Mouse (Mus musculus): ENCODE results near the gene Frem1. TPM values are rescaled to one million over a fixed set of nuclear protein-coding genes. Genes with fewer than 3 reads are reported as not detected.

Gene Frem1
- polyA plus RNA-seq, 1 experiment = 0.19 TPM

DNA sequence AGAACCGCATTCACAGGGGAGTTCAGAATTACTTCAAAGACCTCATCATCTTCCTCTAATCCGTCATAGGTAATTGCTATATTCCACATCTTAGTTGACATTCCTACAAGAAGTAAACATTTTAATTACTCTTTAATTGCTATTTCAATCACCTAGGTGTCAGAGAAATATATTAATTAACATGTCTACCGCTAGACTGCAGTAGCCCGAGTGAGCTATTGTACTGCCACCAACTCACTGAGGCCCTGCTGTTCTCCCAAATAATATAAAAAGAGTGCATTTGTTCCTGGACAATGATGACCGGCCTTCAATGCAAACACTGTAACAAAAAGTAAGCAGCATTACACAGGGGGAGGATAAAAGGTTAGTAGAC lies 135.5 kb downstream of the Frem1 start:
- Histone ChIP-seq H3K36me3 (ENCODE audit: control insufficient read depth, insufficient read depth, low read length) (no peaks in the 10 kb centered on the region), H3K4me3 (ENCODE audit: control insufficient read depth, insufficient read depth, low read length) (no peak overlapping the region), H3K4me1 (replicated peaks; ENCODE audit: control insufficient read depth, insufficient read depth, low read length) (no peaks in the 10 kb centered on the region), H3K27ac (ENCODE audit: control insufficient read depth, insufficient read depth, low read length) (no peak overlapping the region), H3K27me3 (ENCODE audit: control insufficient read depth, insufficient read depth, low read length) (no peaks in the 10 kb centered on the region)
- DNase-seq = no peak
- WGBS = 93% methylated on average over 5 of the region's 5 CpGs
- no peak for TF ChIP-seq POLR2A (IDR thresholded peaks at IDR 0.05; ENCODE audit: control insufficient read depth, extremely low read depth, insufficient read depth, low read length, poor library complexity)
- TF ChIP-seq CTCF (IDR thresholded peaks at IDR 0.05; ENCODE audit: borderline replicate concordance, control insufficient read depth, extremely low read depth, insufficient read depth, low read length, poor library complexity) = no peak

DNA sequence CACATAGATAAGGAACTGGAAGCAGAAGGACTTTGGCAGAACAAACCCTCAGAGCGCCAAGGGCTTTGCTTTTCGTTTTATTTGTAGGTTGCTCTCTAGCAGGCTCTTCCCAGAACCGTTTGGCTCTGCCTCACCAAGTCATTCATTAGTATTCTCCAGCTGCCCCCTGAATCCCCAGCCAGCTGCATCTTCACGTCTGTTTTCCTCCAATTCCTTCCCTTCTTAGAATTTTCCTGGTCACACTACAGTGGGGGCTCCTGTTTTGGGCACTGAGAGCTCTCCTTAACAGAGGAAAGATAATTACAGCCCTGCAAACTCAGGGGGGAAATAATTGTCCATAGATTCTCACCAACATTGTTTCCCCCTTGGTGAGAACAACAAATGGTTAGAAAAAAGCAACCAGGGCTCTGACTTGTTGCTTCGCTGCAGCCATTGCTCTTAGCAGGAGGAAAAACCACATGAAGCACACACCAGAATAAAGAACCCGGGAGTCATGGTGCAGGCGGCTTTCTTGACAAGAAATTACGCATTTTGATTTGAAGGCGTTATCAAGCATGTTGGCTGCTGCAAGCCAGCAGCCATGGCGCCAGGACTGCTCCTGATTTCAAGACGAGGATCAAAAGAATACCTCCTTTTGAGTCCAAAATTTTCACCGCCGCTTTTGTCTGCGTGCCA lies 136.0 kb downstream of the Frem1 start:
- TF ChIP-seq POLR2A (IDR thresholded peaks at IDR 0.05; ENCODE audit: control insufficient read depth, extremely low read depth, insufficient read depth, low read length, poor library complexity) (no peak), CTCF (IDR thresholded peaks at IDR 0.05; ENCODE audit: borderline replicate concordance, control insufficient read depth, extremely low read depth, insufficient read depth, low read length, poor library complexity) (no peak)
- 79% methylated on average over 14 of the region's 14 CpGs for WGBS
- no peak for DNase-seq
- H3K27me3 ChIP-seq (ENCODE audit: control insufficient read depth, insufficient read depth, low read length) = no peaks in the 10 kb centered on the region
- no peaks in the 10 kb centered on the region for H3K4me1 ChIP-seq (replicated peaks; ENCODE audit: control insufficient read depth, insufficient read depth, low read length)
- H3K36me3 ChIP-seq (ENCODE audit: control insufficient read depth, insufficient read depth, low read length) = no peaks in the 10 kb centered on the region
- H3K4me3 ChIP-seq (ENCODE audit: control insufficient read depth, insufficient read depth, low read length) = no peak overlapping the region
- no peak overlapping the region for H3K27ac ChIP-seq (ENCODE audit: control insufficient read depth, insufficient read depth, low read length)

DNA sequence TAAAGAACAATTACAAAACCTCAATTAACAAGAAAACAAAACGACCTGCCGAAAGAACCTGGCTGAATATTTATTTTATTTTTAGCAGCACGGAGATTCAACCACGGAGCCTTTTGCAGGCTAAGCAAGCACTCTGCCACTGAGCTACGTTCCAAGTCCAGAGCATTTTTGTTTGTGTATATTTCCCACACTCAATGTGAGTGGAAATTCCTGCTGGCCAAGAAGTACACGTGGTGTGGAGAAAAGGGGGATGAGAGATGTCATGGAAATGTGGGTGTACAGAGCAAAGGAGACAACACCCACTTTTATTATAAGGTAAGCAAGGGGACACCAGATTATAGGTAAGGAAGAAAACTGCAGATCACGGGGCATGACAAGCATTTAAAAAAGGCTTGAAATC lies 136.6 kb downstream of the Frem1 start:
- TF ChIP-seq POLR2A (IDR thresholded peaks at IDR 0.05; ENCODE audit: control insufficient read depth, extremely low read depth, insufficient read depth, low read length, poor library complexity) (no peak), CTCF (IDR thresholded peaks at IDR 0.05; ENCODE audit: borderline replicate concordance, control insufficient read depth, extremely low read depth, insufficient read depth, low read length, poor library complexity) (no peak)
- WGBS = 84% methylated on average over 7 of the region's 7 CpGs
- H3K27ac ChIP-seq (ENCODE audit: control insufficient read depth, insufficient read depth, low read length) = no peak overlapping the region
- no peaks in the 10 kb centered on the region for H3K4me1 ChIP-seq (replicated peaks; ENCODE audit: control insufficient read depth, insufficient read depth, low read length)
- no peaks in the 10 kb centered on the region for H3K27me3 ChIP-seq (ENCODE audit: control insufficient read depth, insufficient read depth, low read length)
- DNase-seq = no peak
- H3K36me3 ChIP-seq (ENCODE audit: control insufficient read depth, insufficient read depth, low read length) = no peaks in the 10 kb centered on the region
- H3K4me3 ChIP-seq (ENCODE audit: control insufficient read depth, insufficient read depth, low read length) = no peak overlapping the region

DNA sequence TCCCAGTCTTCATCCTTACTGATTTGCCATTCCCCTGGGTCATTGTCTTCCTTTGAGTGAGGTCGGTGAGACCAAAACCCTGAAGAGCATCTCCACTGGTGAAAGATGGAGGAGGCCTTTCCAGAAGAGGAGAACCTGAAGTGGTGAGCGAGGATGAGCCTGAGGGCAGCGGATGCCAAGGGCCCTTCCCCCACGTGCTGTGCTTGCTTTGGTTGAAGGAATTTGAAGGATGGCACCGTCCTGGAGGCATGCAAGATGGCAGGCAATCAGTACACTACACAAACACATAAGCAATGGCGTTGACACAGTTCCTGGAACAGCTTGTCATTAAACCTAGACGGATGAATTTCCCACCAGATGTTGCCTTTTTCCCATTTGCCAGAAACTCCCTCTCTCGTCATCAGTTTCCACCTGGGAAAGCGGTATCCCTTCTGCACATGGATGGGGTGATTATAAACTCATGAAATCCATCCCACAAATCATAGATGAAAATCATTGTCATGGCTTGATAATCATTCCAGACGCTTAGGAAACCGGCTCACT lies 137.5 kb downstream of the Frem1 start:
- 92% methylated on average over 11 of the region's 11 CpGs for WGBS
- Histone ChIP-seq H3K4me3 (ENCODE audit: control insufficient read depth, insufficient read depth, low read length) (no peak overlapping the region), H3K27ac (ENCODE audit: control insufficient read depth, insufficient read depth, low read length) (no peak overlapping the region), H3K36me3 (ENCODE audit: control insufficient read depth, insufficient read depth, low read length) (no peaks in the 10 kb centered on the region), H3K4me1 (replicated peaks; ENCODE audit: control insufficient read depth, insufficient read depth, low read length) (no peaks in the 10 kb centered on the region), H3K27me3 (ENCODE audit: control insufficient read depth, insufficient read depth, low read length) (no peaks in the 10 kb centered on the region)
- no peak for DNase-seq
- TF ChIP-seq CTCF (IDR thresholded peaks at IDR 0.05; ENCODE audit: borderline replicate concordance, control insufficient read depth, extremely low read depth, insufficient read depth, low read length, poor library complexity) = no peak
- TF ChIP-seq POLR2A (IDR thresholded peaks at IDR 0.05; ENCODE audit: control insufficient read depth, extremely low read depth, insufficient read depth, low read length, poor library complexity) = no peak

DNA sequence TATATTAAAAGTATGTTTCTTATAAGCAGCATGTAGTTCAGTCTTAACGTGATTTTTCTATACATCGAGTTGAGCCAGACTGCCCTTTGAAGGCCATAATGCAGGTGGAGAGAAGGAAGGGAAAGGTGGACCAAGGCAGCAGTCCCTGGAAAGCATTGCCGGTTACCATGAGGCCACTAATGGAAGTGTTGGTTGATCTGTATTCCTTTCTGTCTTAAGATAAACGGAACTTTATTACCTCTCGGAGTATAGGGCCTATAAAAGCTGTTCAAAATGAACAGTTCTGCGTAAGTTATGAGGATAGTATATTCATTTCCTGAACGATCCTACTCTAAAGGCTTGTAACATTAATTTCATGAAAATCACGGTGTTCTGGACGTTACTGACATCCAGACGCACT lies 156.9 kb downstream of the Frem1 start:
- H3K36me3 ChIP-seq (ENCODE audit: control insufficient read depth, insufficient read depth, low read length) = no peaks in the 10 kb centered on the region
- no peak for DNase-seq
- H3K27ac ChIP-seq (ENCODE audit: control insufficient read depth, insufficient read depth, low read length) = no peak overlapping the region
- no peaks in the 10 kb centered on the region for H3K4me1 ChIP-seq (replicated peaks; ENCODE audit: control insufficient read depth, insufficient read depth, low read length)
- 93% methylated on average over 10 of the region's 10 CpGs for WGBS
- H3K4me3 ChIP-seq (ENCODE audit: control insufficient read depth, insufficient read depth, low read length) = no peak overlapping the region
- no peak for TF ChIP-seq CTCF (IDR thresholded peaks at IDR 0.05; ENCODE audit: borderline replicate concordance, control insufficient read depth, extremely low read depth, insufficient read depth, low read length, poor library complexity)
- no peak for TF ChIP-seq POLR2A (IDR thresholded peaks at IDR 0.05; ENCODE audit: control insufficient read depth, extremely low read depth, insufficient read depth, low read length, poor library complexity)
- H3K27me3 ChIP-seq (ENCODE audit: control insufficient read depth, insufficient read depth, low read length) = no peaks in the 10 kb centered on the region

DNA sequence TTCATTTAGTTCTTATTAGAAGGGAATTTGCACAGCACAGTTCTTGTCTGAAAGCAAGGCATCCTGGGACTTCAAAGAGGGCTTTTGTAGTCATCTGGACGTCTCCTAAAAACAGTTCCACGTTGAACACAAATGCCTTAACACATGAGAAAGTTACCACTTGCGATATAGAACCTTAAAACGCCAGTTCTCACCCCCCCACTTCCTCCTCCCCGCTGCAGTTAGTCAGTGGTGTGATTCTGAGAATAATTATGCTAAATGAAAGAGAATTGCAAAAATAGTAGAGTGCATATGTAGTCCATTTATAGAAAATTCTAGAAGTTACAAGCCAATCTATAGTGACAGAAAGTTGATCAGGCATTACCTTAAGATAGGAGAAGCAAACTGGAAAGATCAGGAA lies 159.9 kb downstream of the Frem1 start:
- Histone ChIP-seq H3K27me3 (ENCODE audit: control insufficient read depth, insufficient read depth, low read length) (no peaks in the 10 kb centered on the region), H3K4me3 (ENCODE audit: control insufficient read depth, insufficient read depth, low read length) (no peak overlapping the region), H3K36me3 (ENCODE audit: control insufficient read depth, insufficient read depth, low read length) (no peaks in the 10 kb centered on the region), H3K27ac (ENCODE audit: control insufficient read depth, insufficient read depth, low read length) (no peak overlapping the region), H3K4me1 (replicated peaks; ENCODE audit: control insufficient read depth, insufficient read depth, low read length) (no peaks in the 10 kb centered on the region)
- no peak for TF ChIP-seq CTCF (IDR thresholded peaks at IDR 0.05; ENCODE audit: borderline replicate concordance, control insufficient read depth, extremely low read depth, insufficient read depth, low read length, poor library complexity)
- TF ChIP-seq POLR2A (IDR thresholded peaks at IDR 0.05; ENCODE audit: control insufficient read depth, extremely low read depth, insufficient read depth, low read length, poor library complexity) = no peak
- 69% methylated on average over 5 of the region's 5 CpGs for WGBS
- DNase-seq = no peak
